Comparison of ENCODE assay signal across 8 mouse cellular contexts in genomic region chr6:54038866-54039265, GRCm38 (mm10). TPM values are rescaled to one million over a fixed set of nuclear protein-coding genes. Genes with fewer than 3 reads are reported as not detected.
DNase-seq lines count a peak whose midpoint lies in the region; ATAC-seq and TF ChIP-seq lines count a peak whose summit lies in the region.

No protein-coding gene starts in this region.

- TF ChIP-seq CTCF in heart, postnatal 0 days (IDR thresholded peaks at IDR 0.05; ENCODE audit: low read depth), result no peak

- no peak overlapping the region for H3K27ac ChIP-seq in heart, postnatal 0 days (ENCODE audit: low read depth)
- peak overlapping the region; percentile 99 for H3K27ac ChIP-seq in hindbrain, embryonic 14.5 days
- H3K27ac ChIP-seq in midbrain, embryonic 13.5 days, result peak overlapping the region; percentile 99

- WGBS in heart, postnatal 0 days, result 19% methylated on average over 10 of the region's 10 CpGs
- 7% methylated on average over 10 of the region's 10 CpGs for WGBS in hindbrain, embryonic 14.5 days
- WGBS in midbrain, embryonic 13.5 days, result 5% methylated on average over 10 of the region's 10 CpGs

- H3K27me3 ChIP-seq in heart, postnatal 0 days (ENCODE audit: control insufficient read depth, insufficient read depth, low read length), result peaks cover 7% of the 10 kb centered on the region; the same call in 1 of the 2 replicates
- H3K27me3 ChIP-seq in hindbrain, embryonic 14.5 days (ENCODE audit: control insufficient read depth, insufficient read depth, low read length), result 0 out of 2 replicates have a peak, but pooled peaks cover 3% of the 10 kb centered on the region
- H3K27me3 ChIP-seq in midbrain, embryonic 13.5 days, result peaks cover 30% of the 10 kb centered on the region

- H3K4me2 ChIP-seq in heart, postnatal 0 days (ENCODE audit: low read depth, low read length), result peak overlapping the region; percentile 96
- H3K4me2 ChIP-seq in hindbrain, embryonic 14.5 days (replicated peaks), result peak overlapping the region; percentile 81
- H3K4me2 ChIP-seq in midbrain, embryonic 13.5 days (replicated peaks), result peak overlapping the region; percentile 67

- TF ChIP-seq EP300 in heart, postnatal 0 days (IDR thresholded peaks at IDR 0.05; ENCODE audit: low read depth), result no peak

- DNase-seq in heart, postnatal 0 days (ENCODE audit: low spot score), result no peak
- no peak for DNase-seq in heart, adult 11 months
- peak; percentile 44 for DNase-seq in embryo, embryonic 10.5 days (ENCODE audit: low spot score)
- no peak for DNase-seq in hindbrain, embryonic 14.5 days (ENCODE audit: low spot score)
- DNase-seq in adrenal gland, adult 18-20 months (ENCODE audit: low spot score in 2 of 2), result no peak
- no peak for DNase-seq in thymus, postnatal 25 days
- DNase-seq in left cerebral cortex, adult 11 months (ENCODE audit: low spot score), result no peak

- no peak for ATAC-seq in heart, postnatal 0 days (ENCODE audit: insufficient read depth, low read depth)
- ATAC-seq in hindbrain, embryonic 14.5 days (ENCODE audit: low FRiP score), result no peak
- ATAC-seq in midbrain, embryonic 13.5 days, result no peak

- 0 out of 2 replicates have a peak, but pooled peaks cover 4% of the 10 kb centered on the region for H3K4me1 ChIP-seq in heart, postnatal 0 days (ENCODE audit: control insufficient read depth, insufficient read depth)
- H3K4me1 ChIP-seq in hindbrain, embryonic 14.5 days (replicated peaks; ENCODE audit: control insufficient read depth, insufficient read depth, low read length), result peaks cover 32% of the 10 kb centered on the region
- H3K4me1 ChIP-seq in midbrain, embryonic 13.5 days (replicated peaks), result peaks cover 48% of the 10 kb centered on the region

- peak overlapping the region; percentile 54 for H3K9ac ChIP-seq in heart, postnatal 0 days (replicated peaks; ENCODE audit: low read depth, low read length)
- peak overlapping the region; percentile 96 for H3K9ac ChIP-seq in hindbrain, embryonic 14.5 days
- peak overlapping the region; percentile 92 for H3K9ac ChIP-seq in midbrain, embryonic 13.5 days (replicated peaks)

- no peaks in the 10 kb centered on the region for H3K9me3 ChIP-seq in heart, postnatal 0 days (replicated peaks; ENCODE audit: control insufficient read depth, low read length)
- no peaks in the 10 kb centered on the region for H3K9me3 ChIP-seq in hindbrain, embryonic 14.5 days (ENCODE audit: control insufficient read depth, low read length)
- no peaks in the 10 kb centered on the region for H3K9me3 ChIP-seq in midbrain, embryonic 13.5 days

- peak overlapping the region; percentile 69 for H3K4me3 ChIP-seq in heart, postnatal 0 days (ENCODE audit: low read depth, low read length)
- H3K4me3 ChIP-seq in hindbrain, embryonic 14.5 days (replicated peaks; ENCODE audit: low read length), result peak overlapping the region; percentile 62
- peak overlapping the region; percentile 72 for H3K4me3 ChIP-seq in midbrain, embryonic 13.5 days (replicated peaks)

- H3K36me3 ChIP-seq in heart, postnatal 0 days (replicated peaks; ENCODE audit: control insufficient read depth, insufficient read depth, low read length), result no peaks in the 10 kb centered on the region
- H3K36me3 ChIP-seq in hindbrain, embryonic 14.5 days (replicated peaks; ENCODE audit: control insufficient read depth, insufficient read depth), result no peaks in the 10 kb centered on the region
- H3K36me3 ChIP-seq in midbrain, embryonic 13.5 days, result no peaks in the 10 kb centered on the region

RNA-seq across cellular contexts. Expression of gene Chn2, which starts 0.5 kb away (rescaled TPM):
- total RNA-seq in heart, postnatal 0 days (2014; rRNA removed; ENCODE audit: low replicate concordance), result 1.0 and 12.2 TPM in 2 replicates
- polyA plus RNA-seq in heart, postnatal 0 days (2015; fragmentation: Nextera tagmentation; extraction: Ambion mirVana), result 2.0 and 2.6 TPM in 2 replicates
- polyA plus RNA-seq in hindbrain, embryonic 14.5 days (2014; fragmentation: Nextera tagmentation; extraction: Ambion mirVana), result 28.3 and 43.9 TPM in 2 replicates
- polyA plus RNA-seq in midbrain, embryonic 13.5 days (2015; fragmentation: Nextera tagmentation; extraction: Ambion mirVana), result 28.8 and 29.1 TPM in 2 replicates
- 10 to 100 TPM in 1 of 2 experiments, 1 to 10 TPM in 1; 7.7 to 12.5 TPM for total RNA-seq in adrenal gland, adult 18-20 months (2021)
